Comparison of ENCODE assay signal across 20 mouse cellular contexts in genomic region chr6:28583399-28583798, GRCm38 (mm10).
DNase-seq lines count a peak whose midpoint lies in the region; ATAC-seq and TF ChIP-seq lines count a peak whose summit lies in the region.
"Had no signal": no experiment of that assay in that cellular context is flagged by ENCODE, and none has a peak within 500 bp of the region (broad histone marks: within the 10 kb centered on the region; RNA-seq: fewer than 3 reads in every experiment).

No protein-coding gene starts in this region.

- peaks cover 1% of the 10 kb centered on the region for H3K4me1 ChIP-seq in cortical plate, adult 2 months (ENCODE audit: control insufficient read depth, insufficient read depth, low read length)
- no peaks in the 10 kb centered on the region for H3K4me1 ChIP-seq in kidney, embryonic 14.5 days (ENCODE audit: control insufficient read depth, insufficient read depth, low read length)
- H3K4me1 ChIP-seq: embryonic facial prominence, embryonic 10.5 days; embryonic facial prominence, embryonic 12.5 days had no signal

- no peak for TF ChIP-seq POLR2A in cortical plate, adult 2 months (IDR thresholded peaks at IDR 0.05; ENCODE audit: extremely low read depth, insufficient read depth, low read length)

- H3K9me3 ChIP-seq in kidney, embryonic 14.5 days (ENCODE audit: control insufficient read depth, low read length) = no peaks in the 10 kb centered on the region
- H3K9me3 ChIP-seq: embryonic facial prominence, embryonic 10.5 days; embryonic facial prominence, embryonic 12.5 days; forebrain, embryonic 13.5 days; forebrain, embryonic 15.5 days had no signal

- H3K36me3 ChIP-seq in kidney, embryonic 14.5 days (ENCODE audit: control insufficient read depth, insufficient read depth, low read length) = peaks cover 2% of the 10 kb centered on the region; the same call in 1 of the 2 replicates
- H3K36me3 ChIP-seq: embryonic facial prominence, embryonic 10.5 days; embryonic facial prominence, embryonic 12.5 days; forebrain, embryonic 15.5 days had no signal

- H3K9ac ChIP-seq in kidney, embryonic 14.5 days (ENCODE audit: low read depth, low read length) = no peak overlapping the region
- H3K9ac ChIP-seq: embryonic facial prominence, embryonic 12.5 days; forebrain, embryonic 13.5 days; forebrain, embryonic 15.5 days; forebrain, postnatal 0 days had no signal

- ATAC-seq in CD4-positive, CD25-positive, alpha-beta regulatory T cell, adult 4 months = peak; percentile 45
- no peak for ATAC-seq in kidney, embryonic 14.5 days (ENCODE audit: low FRiP score, low TSS enrichment)
- ATAC-seq: forebrain, embryonic 13.5 days; forebrain, embryonic 15.5 days; forebrain, postnatal 0 days had no signal

- no peak for TF ChIP-seq CTCF in cortical plate, adult 2 months (IDR thresholded peaks at IDR 0.05; ENCODE audit: extremely low read depth, insufficient read depth, low read length)

- H3K27me3 ChIP-seq in kidney, embryonic 14.5 days (ENCODE audit: control insufficient read depth, insufficient read depth, low read length) = no peaks in the 10 kb centered on the region
- H3K27me3 ChIP-seq: embryonic facial prominence, embryonic 12.5 days; forebrain, embryonic 13.5 days; forebrain, embryonic 15.5 days had no signal

- H3K4me3 ChIP-seq in cortical plate, adult 2 months (ENCODE audit: insufficient read depth, low read length) = no peak overlapping the region
- H3K4me3 ChIP-seq in kidney, embryonic 14.5 days (ENCODE audit: low read length) = no peak overlapping the region
- H3K4me3 ChIP-seq: embryonic facial prominence, embryonic 10.5 days; embryonic facial prominence, embryonic 12.5 days; forebrain, embryonic 13.5 days; forebrain, embryonic 15.5 days had no signal

- DNase-seq in heart, adult 11 months = peak; percentile 27
- no peak for DNase-seq in heart, adult 9 months (ENCODE audit: low spot score in 2 of 2)
- no peak for DNase-seq in urinary bladder, adult 2 months (ENCODE audit: low spot score)
- DNase-seq: adrenal gland, adult 2 months; adrenal gland, postnatal 10 days; adrenal gland, postnatal 25 days; cerebellum, adult 11 months; cerebellum, adult 18-20 months; cerebellum, adult 8-10 months; cerebellum, adult 9-11 months; cerebellum, postnatal 14 days; cerebellum, postnatal 36 days; forebrain, postnatal 0 days had no signal

- H3K27ac ChIP-seq in cortical plate, adult 2 months (ENCODE audit: insufficient read depth, low read length) = 0 out of 2 replicates have a peak overlapping the region, but pooled peaks have one; percentile 40
- no peak overlapping the region for H3K27ac ChIP-seq in kidney, embryonic 14.5 days (ENCODE audit: low read depth, low read length)
- H3K27ac ChIP-seq: embryonic facial prominence, embryonic 10.5 days; embryonic facial prominence, embryonic 12.5 days; forebrain, embryonic 13.5 days; forebrain, embryonic 15.5 days had no signal

- no peak overlapping the region for H3K4me2 ChIP-seq in kidney, embryonic 14.5 days (replicated peaks; ENCODE audit: low read depth, low read length)
- H3K4me2 ChIP-seq: embryonic facial prominence, embryonic 12.5 days; forebrain, embryonic 13.5 days; forebrain, embryonic 15.5 days had no signal

- 92% methylated on average over 2 of the region's 2 CpGs for WGBS in kidney, embryonic 14.5 days
